Mouse (Mus musculus) megakaryocyte, embryonic 14.5 days (primary cell): ENCODE measurements around the gene Emid1.

Experiments
- FLI1 ChIP-seq: IDR thresholded peaks from 2 replicates; pipeline ENCODE4 v1.6.1; 2012; ENCODE audit warnings: low read length, inconsistent platforms, mixed read lengths
- GATA1 ChIP-seq: IDR thresholded peaks from 3 replicates; pipeline ENCODE4 v1.6.1; 2012; ENCODE audit warnings: mixed read lengths, low read length, inconsistent platforms, borderline replicate concordance

- TF ChIP-seq GATA1 = no peak
- TF ChIP-seq FLI1 = no peak
These were observed 2.1 kb downstream of the Emid1 start for GRCm38 (mm10) chr11:5149955-5150354.
